In the genomic region with DNA sequence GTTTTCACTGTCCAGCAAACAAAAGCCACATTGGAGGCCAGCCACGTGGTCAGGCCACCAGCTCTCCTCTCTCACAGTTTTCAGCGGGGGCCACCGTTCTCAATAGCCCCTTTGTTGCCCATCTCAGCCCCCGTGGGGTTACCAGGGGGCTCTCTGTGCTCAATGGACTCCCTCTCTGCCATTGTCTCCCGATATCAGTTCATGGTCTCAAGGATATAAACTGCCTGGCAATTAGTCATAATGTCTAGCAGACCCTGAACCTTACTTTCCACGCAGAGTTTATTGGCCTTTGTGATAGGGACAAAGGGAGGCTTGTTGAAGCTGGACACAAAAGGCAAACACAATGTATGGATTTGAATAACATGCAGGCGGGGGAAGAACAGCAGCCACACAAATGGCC, we compare ENCODE assay signal across 9 mouse cellular contexts.
DNase-seq lines count a peak whose midpoint lies in the region; ATAC-seq lines count a peak whose summit lies in the region.
"Had no signal": no experiment of that assay in that cellular context is flagged by ENCODE, and none has a peak within 500 bp of the region (broad histone marks: within the 10 kb centered on the region; RNA-seq: fewer than 3 reads in every experiment).

No protein-coding gene starts in this region.

- H3K4me3 ChIP-seq in midbrain, embryonic 11.5 days (ENCODE audit: low read depth, low read length) = no peak overlapping the region
- H3K4me3 ChIP-seq in midbrain, embryonic 16.5 days (ENCODE audit: low read depth, low read length) = no peak overlapping the region
- H3K4me3 ChIP-seq in forebrain, embryonic 12.5 days (replicated peaks) = no peak overlapping the region
- H3K4me3 ChIP-seq: limb, embryonic 12.5 days had no signal

- H3K27me3 ChIP-seq in midbrain, embryonic 11.5 days (ENCODE audit: control insufficient read depth, insufficient read depth, low read length) = peaks cover 25% of the 10 kb centered on the region
- H3K27me3 ChIP-seq in midbrain, embryonic 16.5 days (ENCODE audit: control insufficient read depth, insufficient read depth, low read depth, low read length) = peaks cover 4% of the 10 kb centered on the region; the same call in 1 of the 2 replicates
- H3K27me3 ChIP-seq in forebrain, embryonic 12.5 days = peaks cover 26% of the 10 kb centered on the region
- H3K27me3 ChIP-seq: limb, embryonic 12.5 days had no signal

- H3K9ac ChIP-seq in midbrain, embryonic 11.5 days (ENCODE audit: low read length) = no peak overlapping the region
- no peak overlapping the region for H3K9ac ChIP-seq in midbrain, embryonic 16.5 days (ENCODE audit: low read depth, low read length)
- H3K9ac ChIP-seq in forebrain, embryonic 12.5 days = no peak overlapping the region
- H3K9ac ChIP-seq: limb, embryonic 12.5 days had no signal

- DNase-seq in midbrain, embryonic 11.5 days (ENCODE audit: low spot score, missing footprints) = peak; percentile 94
- peak; percentile 81 for DNase-seq in mesoderm, embryonic 11.5 days (ENCODE audit: low read depth, low spot score)
- no peak for DNase-seq in kidney, adult 11 months
- DNase-seq in cerebellum, adult 11 months = no peak
- DNase-seq: thymus, postnatal 36 days had no signal

- H3K4me1 ChIP-seq in midbrain, embryonic 11.5 days (ENCODE audit: control insufficient read depth, insufficient read depth, low read length) = peaks cover 18% of the 10 kb centered on the region
- peaks cover 6% of the 10 kb centered on the region for H3K4me1 ChIP-seq in midbrain, embryonic 16.5 days (ENCODE audit: control insufficient read depth, insufficient read depth, low read length)
- peaks cover 24% of the 10 kb centered on the region for H3K4me1 ChIP-seq in forebrain, embryonic 12.5 days

- H3K27ac ChIP-seq in midbrain, embryonic 11.5 days (ENCODE audit: low read depth, low read length) = peak overlapping the region; percentile 20; the same call in 1 of the 2 replicates
- H3K27ac ChIP-seq in midbrain, embryonic 16.5 days (ENCODE audit: low read length) = no peak overlapping the region
- H3K27ac ChIP-seq in forebrain, embryonic 12.5 days = peak overlapping the region; percentile 70
- H3K27ac ChIP-seq: limb, embryonic 12.5 days had no signal

- 14% methylated on average over 7 of the region's 7 CpGs for WGBS in midbrain, embryonic 11.5 days
- 13% methylated on average over 7 of the region's 7 CpGs for WGBS in midbrain, embryonic 16.5 days
- WGBS in forebrain, embryonic 12.5 days = 4% methylated on average over 7 of the region's 7 CpGs

- ATAC-seq in midbrain, embryonic 11.5 days (ENCODE audit: low FRiP score) = peak; percentile 96
- no peak for ATAC-seq in midbrain, embryonic 16.5 days
- ATAC-seq in forebrain, embryonic 12.5 days (ENCODE audit: low FRiP score) = peak; percentile 87
- no peak for ATAC-seq in megakaryocyte progenitor cell, adult 5-6 weeks (replicated peaks; ENCODE audit: poor library complexity)

- H3K36me3 ChIP-seq in midbrain, embryonic 11.5 days (ENCODE audit: control insufficient read depth, insufficient read depth, low read length) = no peaks in the 10 kb centered on the region
- H3K36me3 ChIP-seq in midbrain, embryonic 16.5 days (ENCODE audit: control insufficient read depth, insufficient read depth, low read length) = no peaks in the 10 kb centered on the region
- H3K36me3 ChIP-seq in forebrain, embryonic 12.5 days (replicated peaks) = no peaks in the 10 kb centered on the region
- H3K36me3 ChIP-seq: limb, embryonic 12.5 days had no signal

- no peaks in the 10 kb centered on the region for H3K9me3 ChIP-seq in midbrain, embryonic 11.5 days (ENCODE audit: control insufficient read depth, low read length)
- no peaks in the 10 kb centered on the region for H3K9me3 ChIP-seq in midbrain, embryonic 16.5 days (replicated peaks; ENCODE audit: control insufficient read depth, low read length, poor library complexity, severe bottlenecking)
- no peaks in the 10 kb centered on the region for H3K9me3 ChIP-seq in forebrain, embryonic 12.5 days
- H3K9me3 ChIP-seq: limb, embryonic 12.5 days had no signal

- H3K4me2 ChIP-seq in midbrain, embryonic 11.5 days = no peak overlapping the region
- no peak overlapping the region for H3K4me2 ChIP-seq in midbrain, embryonic 16.5 days (ENCODE audit: low read length)
- 0 out of 2 replicates have a peak overlapping the region, but pooled peaks have one; percentile 21 for H3K4me2 ChIP-seq in forebrain, embryonic 12.5 days
- H3K4me2 ChIP-seq: limb, embryonic 12.5 days had no signal

Comparison
In these comparisons a context has a peak if more than half of its experiments do, and no peak if none do; other contexts are left out.
1. ATAC-seq: peak in midbrain, embryonic 11.5 days (single experiment) and forebrain, embryonic 12.5 days (single experiment); none in midbrain, embryonic 16.5 days (single experiment) and megakaryocyte progenitor cell, adult 5-6 weeks (single experiment).
2. DNase-seq: peak in midbrain, embryonic 11.5 days (single experiment) and mesoderm, embryonic 11.5 days (single experiment); none in kidney, adult 11 months (single experiment) and cerebellum, adult 11 months (single experiment).